Mouse (Mus musculus) hindbrain, embryonic 11.5 days (tissue): ENCODE measurements around the gene Bhlhb9. TPM values are rescaled to one million over a fixed set of nuclear protein-coding genes. Genes with fewer than 3 reads are reported as not detected.

Source experiments
- ATAC-seq: fragments of 200-750 bp; cut with Nextera tagmentation; 2 replicates; pipeline ENCODE4 v1.8.0; 2017; ENCODE audit warnings: mild to moderate bottlenecking, moderate TSS enrichment, moderate library complexity; ENCODE audit not compliant: low FRiP score
- DNase-seq: peaks from one replicate; pipeline ENCODE4 v3.0.0-alpha.2; 2015; ENCODE audit warnings: low spot score
- H3K27ac ChIP-seq: fragments of 300-500 bp; sonication (generic); 2 replicates; pipeline ENCODE4 v1.5.1; 2014; ENCODE audit warnings: mild to moderate bottlenecking, low read depth, low read length
- H3K27me3 ChIP-seq: fragments of 300-500 bp; sonication (generic); 2 replicates; pipeline ENCODE4 v1.6.1; 2014; ENCODE audit warnings: mild to moderate bottlenecking, low read length, moderate library complexity, mixed read lengths; ENCODE audit not compliant: control insufficient read depth, insufficient read depth
- H3K36me3 ChIP-seq: fragments of 300-500 bp; sonication (generic); 2 replicates; pipeline ENCODE4 v1.6.1; 2014; ENCODE audit warnings: mild to moderate bottlenecking, low read length, moderate library complexity, mixed read lengths; ENCODE audit not compliant: control insufficient read depth, insufficient read depth
- H3K4me1 ChIP-seq: fragments of 300-500 bp; sonication (generic); replicated peaks from 2 replicates; pipeline ENCODE4 v1.6.1; 2014; ENCODE audit warnings: low read length, mixed read lengths; ENCODE audit not compliant: control insufficient read depth, insufficient read depth
- H3K4me2 ChIP-seq: fragments of 300-500 bp; sonication (generic); replicated peaks from 2 replicates; pipeline ENCODE4 v1.6.1; 2014; ENCODE audit warnings: mild to moderate bottlenecking, low read depth, low read length
- H3K4me3 ChIP-seq: fragments of 300-500 bp; sonication (generic); 2 replicates; pipeline ENCODE4 v1.5.1; 2014; ENCODE audit warnings: low read depth, low read length
- H3K9ac ChIP-seq: fragments of 300-500 bp; sonication (generic); 2 replicates; pipeline ENCODE4 v1.6.1; 2014; ENCODE audit warnings: low read depth, low read length
- H3K9me3 ChIP-seq: fragments of 300-500 bp; sonication (generic); 2 replicates; pipeline ENCODE4 v1.6.1; 2016; ENCODE audit warnings: low read length; ENCODE audit not compliant: control insufficient read depth
- WGBS: fragments of 180-500 bp; shearing (Covaris S2); extraction: QIAGEN DNeasy Blood & Tissue Kit; methylation state at CpG from one replicate; pipeline ENCODE4 v1.1.7; 2014; 5-methylcytosine and 5-hydroxymethylcytosine counted together
- polyA plus RNA-seq: library from polyadenylated mRNA; unstranded; fragments of >200 nt; fragmentation: Nextera tagmentation; extraction: Ambion mirVana; gene quantifications from 2 replicates; pipeline ENCODE4 v1.2.1, GENCODE M21; 2014

The Bhlhb9 gene
- polyA plus RNA-seq, 1 experiment from 2014 or later: 73.3 TPM

- Histone ChIP-seq H3K27ac (no peak overlapping the region), H3K27me3 (no peaks in the 10 kb centered on the region), H3K4me3 (no peak overlapping the region), H3K9ac (no peak overlapping the region), H3K36me3 (no peaks in the 10 kb centered on the region), H3K9me3 (no peaks in the 10 kb centered on the region), H3K4me1 (no peaks in the 10 kb centered on the region), H3K4me2 (no peak overlapping the region)
- WGBS: 93% methylated on average over 1 of the region's 1 CpGs
- DNase-seq: no peak
- no peak for ATAC-seq
Observed at GRCm38 (mm10) chrX:135876679-135877078, 79.3 kb downstream of the Bhlhb9 start.

GRCm38 (mm10) chrX:135879626-135880025 is 82.2 kb downstream of the Bhlhb9 start:
- Histone ChIP-seq H3K9me3 (no peaks in the 10 kb centered on the region), H3K9ac (no peak overlapping the region), H3K36me3 (no peaks in the 10 kb centered on the region), H3K4me3 (no peak overlapping the region), H3K4me2 (no peak overlapping the region), H3K27ac (no peak overlapping the region), H3K27me3 (no peaks in the 10 kb centered on the region), H3K4me1 (no peaks in the 10 kb centered on the region)
- ATAC-seq: no peak
- DNase-seq: no peak
- 94% methylated on average over 1 of the region's 1 CpGs for WGBS

- no peaks in the 10 kb centered on the region for H3K9me3 ChIP-seq
Observed at GRCm38 (mm10) chrX:135885411-135886233, 88.2 kb downstream of the Bhlhb9 start.

GRCm38 (mm10) chrX:135886234-135886585 is 88.8 kb downstream of the Bhlhb9 start:
- Histone ChIP-seq H3K9ac (peak overlapping the region; percentile 73), H3K36me3 (no peaks in the 10 kb centered on the region), H3K27me3 (no peaks in the 10 kb centered on the region), H3K27ac (peak overlapping the region; percentile 42; the same call in 1 of the 2 replicates), H3K9me3 (no peaks in the 10 kb centered on the region), H3K4me1 (no peaks in the 10 kb centered on the region), H3K4me2 (peak overlapping the region; percentile 46), H3K4me3 (peak overlapping the region; percentile 65)
- WGBS: 21% methylated on average over 9 of the region's 11 CpGs
- DNase-seq (peak; percentile 42), ATAC-seq (no peak)

More at GRCm38 (mm10) chrX:135885411-135886233, 88.2 kb downstream of the Bhlhb9 start:
- H3K4me1 ChIP-seq: no peaks in the 10 kb centered on the region
- peak overlapping the region; percentile 42; the same call in 1 of the 2 replicates for H3K27ac ChIP-seq
- no peaks in the 10 kb centered on the region for H3K27me3 ChIP-seq
- H3K9ac ChIP-seq: peak overlapping the region; percentile 73
- DNase-seq (peak; percentile 74), ATAC-seq (peak; percentile 98)
- H3K4me3 ChIP-seq: peak overlapping the region; percentile 65
- 24% methylated on average over 33 of the region's 41 CpGs for WGBS
- H3K4me2 ChIP-seq: peak overlapping the region; percentile 46
- H3K36me3 ChIP-seq: no peaks in the 10 kb centered on the region

- no peak for DNase-seq
- no peaks in the 10 kb centered on the region for H3K36me3 ChIP-seq
- 91% methylated on average over 4 of the region's 4 CpGs for WGBS
- no peak overlapping the region for H3K4me3 ChIP-seq
- no peak for ATAC-seq
- H3K27me3 ChIP-seq: no peaks in the 10 kb centered on the region
- no peaks in the 10 kb centered on the region for H3K4me1 ChIP-seq
- no peak overlapping the region for H3K9ac ChIP-seq
- H3K4me2 ChIP-seq: no peak overlapping the region
- H3K27ac ChIP-seq: no peak overlapping the region
- no peaks in the 10 kb centered on the region for H3K9me3 ChIP-seq
Observed at GRCm38 (mm10) chrX:135916580-135916979, 119.2 kb downstream of the Bhlhb9 start.

GRCm38 (mm10) chrX:135917116-135917515 is 119.7 kb downstream of the Bhlhb9 start:
- no peak overlapping the region for H3K4me3 ChIP-seq
- DNase-seq: no peak

GRCm38 (mm10) chrX:135922162-135922561 is 124.8 kb downstream of the Bhlhb9 start:
- DNase-seq: no peak
- Histone ChIP-seq H3K27me3 (no peaks in the 10 kb centered on the region), H3K36me3 (no peaks in the 10 kb centered on the region), H3K4me3 (no peak overlapping the region), H3K9me3 (no peaks in the 10 kb centered on the region), H3K27ac (no peak overlapping the region), H3K4me1 (no peaks in the 10 kb centered on the region), H3K9ac (no peak overlapping the region), H3K4me2 (no peak overlapping the region)
- ATAC-seq: no peak
- WGBS: 85% methylated on average over 7 of the region's 7 CpGs

More at GRCm38 (mm10) chrX:135917116-135917515, 119.7 kb downstream of the Bhlhb9 start:
- WGBS: 50% methylated on average over 1 of the region's 1 CpGs
- no peaks in the 10 kb centered on the region for H3K36me3 ChIP-seq
- no peak overlapping the region for H3K9ac ChIP-seq
- H3K27ac ChIP-seq: no peak overlapping the region
- no peaks in the 10 kb centered on the region for H3K27me3 ChIP-seq
- ATAC-seq: no peak
- H3K4me1 ChIP-seq: no peaks in the 10 kb centered on the region
- H3K4me2 ChIP-seq: no peak overlapping the region
- H3K9me3 ChIP-seq: no peaks in the 10 kb centered on the region

- H3K4me3 ChIP-seq: no peak overlapping the region
- H3K9me3 ChIP-seq: no peaks in the 10 kb centered on the region
- 28% methylated on average over 3 of the region's 3 CpGs for WGBS
- ATAC-seq (no peak), DNase-seq (no peak)
- H3K36me3 ChIP-seq: no peaks in the 10 kb centered on the region
- no peaks in the 10 kb centered on the region for H3K4me1 ChIP-seq
- no peak overlapping the region for H3K27ac ChIP-seq
- no peak overlapping the region for H3K4me2 ChIP-seq
- H3K27me3 ChIP-seq: no peaks in the 10 kb centered on the region
- H3K9ac ChIP-seq: no peak overlapping the region
Observed at GRCm38 (mm10) chrX:135925911-135926310, 128.5 kb downstream of the Bhlhb9 start.

- Histone ChIP-seq H3K4me3 (no peak overlapping the region), H3K4me2 (no peak overlapping the region), H3K27ac (no peak overlapping the region), H3K36me3 (no peaks in the 10 kb centered on the region), H3K27me3 (no peaks in the 10 kb centered on the region), H3K9me3 (no peaks in the 10 kb centered on the region), H3K4me1 (no peaks in the 10 kb centered on the region), H3K9ac (no peak overlapping the region)
- ATAC-seq (no peak), DNase-seq (no peak)
Observed at GRCm38 (mm10) chrX:135928588-135928987, 131.2 kb downstream of the Bhlhb9 start.
